Mouse (Mus musculus) liver, embryonic 14.5 days (tissue): Measurements from ENCODE around the gene Ppie. TPM values are rescaled to one million over a fixed set of nuclear protein-coding genes. Genes with fewer than 3 reads are reported as not detected.
"Not testable (repeated sequence)": the region's sequence is repeated elsewhere in the genome, so short reads cannot be mapped to it uniquely, and the experiment has no call there.

Experiments used
- ATAC-seq: fragments of 200-750 bp; cut with Nextera tagmentation; 2 replicates; pipeline ENCODE4 v1.8.0; 2017; ENCODE audit warnings: moderate number of reproducible peaks, mild to moderate bottlenecking, moderate library complexity; ENCODE audit not compliant: insufficient read depth
- DNase-seq, 3 experiments: peaks; one replicate each; pipeline ENCODE4 v3.0.0-alpha.2; 2012 to 2013; ENCODE audit warnings: low read depth in 3 of 3, low spot score in 3 of 3
- H3K27ac ChIP-seq: fragments of 300-500 bp; sonication (generic); 2 replicates; pipeline ENCODE4 v1.5.1; 2014; ENCODE audit warnings: moderate library complexity, mild to moderate bottlenecking, control low read depth, inconsistent platforms
- H3K27me3 ChIP-seq: fragments of 300-500 bp; sonication (generic); 2 replicates; pipeline ENCODE4 v1.6.1; 2014; ENCODE audit warnings: mild to moderate bottlenecking, low read length, moderate library complexity; ENCODE audit not compliant: control insufficient read depth, insufficient read depth
- H3K36me3 ChIP-seq: fragments of 300-500 bp; sonication (generic); replicated peaks from 2 replicates; pipeline ENCODE4 v1.6.1; 2014; ENCODE audit warnings: low read depth; ENCODE audit not compliant: control insufficient read depth, insufficient read depth
- H3K4me1 ChIP-seq, 2 experiments: fragments of 200-500 bp in 1 of 2; fragments of 300-500 bp in 1 of 2; sonication (generic) in 1 of 2; replicated peaks; 2 replicates each; pipeline ENCODE4 v1.6.1; 2012 to 2014; ENCODE audit warnings: antibody characterized with exemption in 1 of 2, inconsistent platforms in 1 of 2, low read length in 1 of 2; ENCODE audit not compliant: control insufficient read depth in 2 of 2, insufficient read depth in 2 of 2
- H3K4me2 ChIP-seq: fragments of 300-500 bp; sonication (generic); 2 replicates; pipeline ENCODE4 v1.6.1; 2014; ENCODE audit warnings: low read depth, mild to moderate bottlenecking, control low read depth, moderate library complexity
- H3K4me3 ChIP-seq, 2 experiments: fragments of 200-500 bp in 1 of 2; fragments of 300-500 bp in 1 of 2; sonication (generic) in 1 of 2; 2 replicates each; pipeline ENCODE4 v1.5.1; 2012 to 2014; ENCODE audit warnings: low read depth in 2 of 2, low read length in 2 of 2, mild to moderate bottlenecking in 2 of 2, control low read depth in 1 of 2, inconsistent platforms in 1 of 2, moderate library complexity in 1 of 2; ENCODE audit not compliant: insufficient read depth in 1 of 2
- H3K9ac ChIP-seq: fragments of 300-500 bp; sonication (generic); replicated peaks from 2 replicates; pipeline ENCODE4 v1.6.1; 2014; ENCODE audit warnings: mild to moderate bottlenecking, control low read depth, moderate library complexity
- H3K9me3 ChIP-seq: fragments of 300-500 bp; sonication (generic); 2 replicates; pipeline ENCODE4 v1.6.1; 2016; ENCODE audit warnings: low read length, mixed read lengths; ENCODE audit not compliant: control insufficient read depth
- CTCF ChIP-seq: IDR thresholded peaks from 2 replicates; pipeline ENCODE4 v1.5.1; 2016; ENCODE audit warnings: antibody characterized with exemption, low read depth, control low read depth
- EP300 ChIP-seq: IDR thresholded peaks from 2 replicates; pipeline ENCODE4 v1.6.1; 2016; ENCODE audit warnings: antibody characterized with exemption, low read depth
- WGBS: fragments of 180-500 bp; shearing (Covaris S2); extraction: QIAGEN DNeasy Blood & Tissue Kit; methylation state at CpG from one replicate; pipeline ENCODE4 v1.1.7; 2014; ENCODE audit not compliant: insufficient replicate concordance; 5-methylcytosine and 5-hydroxymethylcytosine counted together
- polyA plus RNA-seq, 2 experiments: library from polyadenylated mRNA; depleted of rRNA in 1 of 2; stranded (reverse) in 1 of 2; unstranded in 1 of 2; fragments of >200 nt; fragmentation: Nextera tagmentation in 1 of 2; extraction: Ambion mirVana in 1 of 2; gene quantifications; 2 replicates each; pipeline versions ENCODE4 v1.2.1 to v1.2.3; 2012 to 2014

The Ppie gene
- polyA plus RNA-seq, 2 experiments: 21.5 to 38.2 TPM

- H3K4me2 ChIP-seq: no peak overlapping the region
- H3K27me3 ChIP-seq: peaks cover 5% of the 10 kb centered on the region; the same call in 1 of the 2 replicates
- ATAC-seq (no peak), DNase-seq (no peak)
- no peaks in the 10 kb centered on the region for H3K36me3 ChIP-seq
- no peak overlapping the region for H3K27ac ChIP-seq
- H3K4me3 ChIP-seq: no peak overlapping the region
- H3K9me3 ChIP-seq: no peaks in the 10 kb centered on the region
- no peak overlapping the region for H3K9ac ChIP-seq
- TF ChIP-seq CTCF (no peak), EP300 (no peak)
- no peaks in the 10 kb centered on the region for H3K4me1 ChIP-seq
These were observed 32.1 kb upstream of the Ppie start for GRCm38 (mm10) chr4:123171811-123172210.

GRCm38 (mm10) chr4:123164157-123164556 lies 24.4 kb upstream of the Ppie start:
- Histone ChIP-seq H3K4me1 (peaks cover 0 to 5% of the 10 kb centered on the region in 2 experiments; a peak in 2 of 4 replicates), H3K4me3 (no peak overlapping the region), H3K9ac (no peak overlapping the region), H3K9me3 (no peaks in the 10 kb centered on the region), H3K4me2 (no peak overlapping the region), H3K27ac (no peak overlapping the region), H3K27me3 (no peaks in the 10 kb centered on the region), H3K36me3 (no peaks in the 10 kb centered on the region)
- WGBS: 73% methylated on average over 15 of the region's 15 CpGs
- TF ChIP-seq CTCF (no peak), EP300 (no peak)
- DNase-seq (no peak), ATAC-seq (no peak)

GRCm38 (mm10) chr4:123162305-123162917 lies 22.7 kb upstream of the Ppie start:
- WGBS: 5% methylated on average over 15 of the region's 15 CpGs
- no peak overlapping the region for H3K4me2 ChIP-seq

GRCm38 (mm10) chr4:123161251-123161650 lies 21.5 kb upstream of the Ppie start:
- H3K4me2 ChIP-seq, H3K9ac ChIP-seq, H3K27ac ChIP-seq, H3K9me3 ChIP-seq, H3K27me3 ChIP-seq, ATAC-seq, H3K36me3 ChIP-seq, H3K4me3 ChIP-seq, DNase-seq, H3K4me1 ChIP-seq: not testable (repeated sequence)
- 53% methylated on average over 3 of the region's 3 CpGs for WGBS

More at GRCm38 (mm10) chr4:123162305-123162917, 22.7 kb upstream of the Ppie start:
- no peaks in the 10 kb centered on the region for H3K36me3 ChIP-seq
- TF ChIP-seq CTCF: no peak
- TF ChIP-seq EP300: no peak
- no peak for ATAC-seq
- no peak for DNase-seq
- no peak overlapping the region for H3K9ac ChIP-seq
- H3K9me3 ChIP-seq: no peaks in the 10 kb centered on the region
- H3K27ac ChIP-seq: no peak overlapping the region
- no peak overlapping the region for H3K4me3 ChIP-seq
- peaks cover 0 to 5% of the 10 kb centered on the region in 2 experiments; a peak in 2 of 4 replicates for H3K4me1 ChIP-seq
- H3K27me3 ChIP-seq: no peaks in the 10 kb centered on the region

GRCm38 (mm10) chr4:123160571-123160970 lies 20.8 kb upstream of the Ppie start:
- TF ChIP-seq EP300 (no peak), CTCF (no peak)
- no peak overlapping the region for H3K27ac ChIP-seq
- H3K36me3 ChIP-seq: no peaks in the 10 kb centered on the region
- H3K9ac ChIP-seq: no peak overlapping the region
- H3K4me2 ChIP-seq: no peak overlapping the region
- H3K27me3 ChIP-seq: no peaks in the 10 kb centered on the region
- peaks cover 0 to 5% of the 10 kb centered on the region in 2 experiments; a peak in 2 of 4 replicates for H3K4me1 ChIP-seq
- no peaks in the 10 kb centered on the region for H3K9me3 ChIP-seq
- no peak for DNase-seq
- no peak for ATAC-seq
- no peak overlapping the region for H3K4me3 ChIP-seq
- WGBS: 45% methylated on average over 6 of the region's 6 CpGs
